Mouse (Mus musculus): Measurements from ENCODE around the gene Upk3a. TPM values are rescaled to one million over a fixed set of nuclear protein-coding genes. Genes with fewer than 3 reads are reported as not detected.

The Upk3a gene
- polyA plus RNA-seq, 1 experiment from 2014 or later = 104 TPM

DNA sequence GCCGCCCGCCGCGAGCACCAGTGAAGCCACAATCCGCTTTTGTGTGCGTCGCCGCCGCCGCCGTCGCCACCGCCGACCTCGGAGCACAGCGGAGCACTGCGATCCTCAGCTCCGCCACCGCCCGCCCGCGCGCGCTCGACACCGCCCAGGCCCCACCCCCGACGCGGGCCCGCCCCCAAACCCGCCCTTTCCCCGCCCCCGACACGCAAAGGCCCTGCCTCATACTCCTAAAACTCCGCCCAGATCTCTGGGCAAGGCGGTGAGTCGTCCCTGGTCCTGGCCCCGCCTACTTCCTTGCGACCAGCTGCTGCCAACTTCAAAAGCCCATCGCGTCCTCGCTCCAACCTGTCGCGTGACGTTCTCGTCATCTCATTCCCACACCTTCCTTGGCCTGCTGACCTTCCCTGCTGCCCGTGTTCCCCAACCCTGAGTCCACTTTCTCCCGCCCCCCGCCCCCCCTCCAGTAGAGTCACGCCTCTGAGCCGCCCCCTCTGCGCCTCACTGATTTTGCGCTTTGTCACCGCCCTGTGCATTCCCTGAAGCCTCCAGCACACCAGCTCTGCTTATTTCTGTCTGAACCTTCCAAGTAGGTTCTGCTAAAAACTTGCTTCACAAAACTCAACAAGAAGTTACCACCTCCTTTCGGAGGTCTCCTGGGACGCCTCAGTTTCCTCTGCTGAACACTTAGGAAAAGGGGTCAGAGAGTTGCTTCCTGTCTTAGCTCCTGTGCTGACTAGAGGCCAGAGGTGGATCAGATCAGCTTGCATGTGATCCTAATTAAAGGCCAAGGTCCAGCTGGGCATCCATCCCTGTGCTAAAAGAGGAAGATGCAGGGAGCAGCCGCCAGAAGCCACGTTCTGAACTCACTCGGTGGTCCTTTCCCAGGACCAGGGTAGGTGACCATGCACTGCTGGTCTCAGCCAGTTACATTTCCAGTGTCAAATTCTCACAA lies 28.8 kb upstream of the Upk3a start, which contains the start of gene 5031439G07Rik:
5031439G07Rik (minus strand) TSS at position 678 of the 952 bp plus-strand sequence.
- WGBS = under 1% methylated on average over 53 of the region's 59 CpGs
- ATAC-seq (replicated peaks; ENCODE audit: low FRiP score, low read depth) (peak; percentile 88), DNase-seq (ENCODE audit: low spot score) (peak; percentile 99)
- H3K36me3 ChIP-seq (ENCODE audit: insufficient read depth, low read length) = no peaks in the 10 kb centered on the region
- peak within 1 kb of the TSS; percentile 95 for H3K4me2 ChIP-seq (ENCODE audit: low read length)
- peak within 1 kb of the TSS; percentile 80 for H3K27ac ChIP-seq
- H3K4me3 ChIP-seq (replicated peaks; ENCODE audit: low read depth, low read length) = peak within 1 kb of the TSS; percentile 71
- H3K27me3 ChIP-seq (ENCODE audit: insufficient read depth, low read length) = no peaks in the 10 kb centered on the region
- no peaks in the 10 kb centered on the region for H3K9me3 ChIP-seq (replicated peaks; ENCODE audit: low read length)
- peak within 1 kb of the TSS; percentile 92 for H3K9ac ChIP-seq (ENCODE audit: low read depth, low read length)
- TF ChIP-seq CTCF (IDR thresholded peaks at IDR 0.05; ENCODE audit: low read depth) = no peak
- H3K4me1 ChIP-seq (replicated peaks; ENCODE audit: insufficient read depth, low read length) = peaks cover 8% of the 10 kb centered on the region

GRCm38 (mm10) chr15:84989098-84989497 lies 27.8 kb upstream of the Upk3a start:
- Histone ChIP-seq H3K27ac (peak overlapping the region; percentile 70; the same call in 1 of the 2 replicates), H3K4me1 (replicated peaks; ENCODE audit: insufficient read depth, low read length) (peaks cover 8% of the 10 kb centered on the region), H3K9me3 (replicated peaks; ENCODE audit: low read length) (no peaks in the 10 kb centered on the region), H3K4me3 (replicated peaks; ENCODE audit: low read depth, low read length) (no peak overlapping the region), H3K27me3 (ENCODE audit: insufficient read depth, low read length) (no peaks in the 10 kb centered on the region), H3K4me2 (ENCODE audit: low read length) (no peak overlapping the region), H3K9ac (ENCODE audit: low read depth, low read length) (no peak overlapping the region), H3K36me3 (ENCODE audit: insufficient read depth, low read length) (no peaks in the 10 kb centered on the region)
- TF ChIP-seq CTCF (IDR thresholded peaks at IDR 0.05; ENCODE audit: low read depth) = no peak
- 78% methylated on average over 3 of the region's 3 CpGs for WGBS
- no peak for ATAC-seq (replicated peaks; ENCODE audit: low FRiP score, low read depth)
- no peak for DNase-seq (ENCODE audit: low spot score)

DNA sequence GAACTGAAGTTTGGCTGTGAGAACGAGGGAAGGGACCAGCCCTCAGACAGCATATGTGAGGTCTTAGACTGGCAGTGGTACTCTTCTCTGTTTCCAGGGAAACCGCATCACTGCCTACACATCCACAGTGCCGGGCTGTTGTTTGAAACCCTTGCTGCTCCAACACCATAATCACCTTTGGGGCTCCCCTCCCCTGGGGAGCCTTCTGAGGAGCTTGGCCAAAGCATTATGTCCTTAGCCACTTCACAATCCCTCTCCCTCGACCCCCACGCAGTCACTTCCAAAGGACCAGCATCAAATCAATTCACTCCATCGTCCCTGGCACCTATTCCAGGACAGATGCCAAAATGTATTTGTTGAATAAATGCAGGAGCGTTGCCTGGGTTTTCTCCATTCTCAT lies 27.2 kb upstream of the Upk3a start:
- no peak overlapping the region for H3K27ac ChIP-seq
- H3K9me3 ChIP-seq (replicated peaks; ENCODE audit: low read length) = no peaks in the 10 kb centered on the region
- DNase-seq (ENCODE audit: low spot score) (no peak), ATAC-seq (replicated peaks; ENCODE audit: low FRiP score, low read depth) (no peak)
- no peaks in the 10 kb centered on the region for H3K36me3 ChIP-seq (ENCODE audit: insufficient read depth, low read length)
- 71% methylated on average over 7 of the region's 7 CpGs for WGBS
- H3K4me3 ChIP-seq (replicated peaks; ENCODE audit: low read depth, low read length) = no peak overlapping the region
- H3K4me1 ChIP-seq (replicated peaks; ENCODE audit: insufficient read depth, low read length) = peaks cover 8% of the 10 kb centered on the region
- H3K27me3 ChIP-seq (ENCODE audit: insufficient read depth, low read length) = no peaks in the 10 kb centered on the region
- H3K9ac ChIP-seq (ENCODE audit: low read depth, low read length) = no peak overlapping the region
- H3K4me2 ChIP-seq (ENCODE audit: low read length) = no peak overlapping the region
- TF ChIP-seq CTCF (IDR thresholded peaks at IDR 0.05; ENCODE audit: low read depth) = no peak

GRCm38 (mm10) chr15:84994498-84994897 lies 22.4 kb upstream of the Upk3a start:
- DNase-seq (ENCODE audit: low spot score) (no peak), ATAC-seq (replicated peaks; ENCODE audit: low FRiP score, low read depth) (no peak)
- no peak overlapping the region for H3K9ac ChIP-seq (ENCODE audit: low read depth, low read length)
- H3K36me3 ChIP-seq (ENCODE audit: insufficient read depth, low read length) = no peaks in the 10 kb centered on the region
- H3K4me1 ChIP-seq (replicated peaks; ENCODE audit: insufficient read depth, low read length) = no peaks in the 10 kb centered on the region
- WGBS = 39% methylated on average over 6 of the region's 6 CpGs
- no peak overlapping the region for H3K4me3 ChIP-seq (replicated peaks; ENCODE audit: low read depth, low read length)
- no peak for TF ChIP-seq CTCF (IDR thresholded peaks at IDR 0.05; ENCODE audit: low read depth)
- no peaks in the 10 kb centered on the region for H3K9me3 ChIP-seq (replicated peaks; ENCODE audit: low read length)
- H3K27ac ChIP-seq = no peak overlapping the region
- no peaks in the 10 kb centered on the region for H3K27me3 ChIP-seq (ENCODE audit: insufficient read depth, low read length)
- no peak overlapping the region for H3K4me2 ChIP-seq (ENCODE audit: low read length)

DNA sequence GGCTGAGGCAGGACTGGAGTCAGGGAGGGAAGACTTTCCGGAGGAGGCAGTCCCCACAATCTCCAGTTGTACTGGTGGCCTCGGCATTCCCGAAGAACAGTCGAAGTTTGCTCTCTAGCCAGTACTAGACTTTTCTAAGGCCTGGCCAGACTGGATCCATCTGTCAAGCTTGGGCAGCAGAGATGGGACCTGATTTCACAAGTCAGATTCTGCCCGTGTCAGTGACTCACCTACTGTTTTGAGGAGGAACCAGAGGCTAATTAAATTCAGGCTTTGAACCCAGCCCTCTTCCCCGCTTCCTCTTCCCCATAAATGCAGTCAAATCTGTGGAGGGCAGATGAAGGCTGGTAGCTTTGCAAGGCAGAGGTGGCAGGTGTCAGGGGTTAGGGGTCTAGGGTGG lies 21.9 kb upstream of the Upk3a start:
- DNase-seq (ENCODE audit: low spot score) = no peak
- Histone ChIP-seq H3K4me3 (replicated peaks; ENCODE audit: low read depth, low read length) (no peak overlapping the region), H3K27ac (no peak overlapping the region), H3K9ac (ENCODE audit: low read depth, low read length) (no peak overlapping the region), H3K4me2 (ENCODE audit: low read length) (no peak overlapping the region), H3K27me3 (ENCODE audit: insufficient read depth, low read length) (no peaks in the 10 kb centered on the region), H3K9me3 (replicated peaks; ENCODE audit: low read length) (no peaks in the 10 kb centered on the region), H3K36me3 (ENCODE audit: insufficient read depth, low read length) (no peaks in the 10 kb centered on the region), H3K4me1 (replicated peaks; ENCODE audit: insufficient read depth, low read length) (no peaks in the 10 kb centered on the region)
- no peak for ATAC-seq (replicated peaks; ENCODE audit: low FRiP score, low read depth)
- 40% methylated on average over 6 of the region's 6 CpGs for WGBS
- TF ChIP-seq CTCF (IDR thresholded peaks at IDR 0.05; ENCODE audit: low read depth) = no peak

GRCm38 (mm10) chr15:84995967-84996366 lies 21.0 kb upstream of the Upk3a start:
- peak; percentile 83 for DNase-seq (ENCODE audit: low spot score)
- Histone ChIP-seq H3K27ac (no peak overlapping the region), H3K36me3 (ENCODE audit: insufficient read depth, low read length) (no peaks in the 10 kb centered on the region), H3K4me3 (replicated peaks; ENCODE audit: low read depth, low read length) (no peak overlapping the region), H3K27me3 (ENCODE audit: insufficient read depth, low read length) (no peaks in the 10 kb centered on the region), H3K4me2 (ENCODE audit: low read length) (no peak overlapping the region), H3K4me1 (replicated peaks; ENCODE audit: insufficient read depth, low read length) (no peaks in the 10 kb centered on the region), H3K9me3 (replicated peaks; ENCODE audit: low read length) (no peaks in the 10 kb centered on the region), H3K9ac (ENCODE audit: low read depth, low read length) (no peak overlapping the region)
- no peak; the same call in 1 of the 2 replicates for ATAC-seq (replicated peaks; ENCODE audit: low FRiP score, low read depth)
- 22% methylated on average over 1 of the region's 1 CpGs for WGBS
- TF ChIP-seq CTCF (IDR thresholded peaks at IDR 0.05; ENCODE audit: low read depth) = peak; percentile 76

All from kidney, postnatal 0 days (tissue).